Mouse (Mus musculus) monocyte, adult 5-6 weeks (primary cell): Measurements from ENCODE around the gene Ttc30a2. TPM values are rescaled to one million over a fixed set of nuclear protein-coding genes. Genes with fewer than 3 reads are reported as not detected.

Source experiments
- ATAC-seq: fragments of 153-309, 156-312 bp; replicated peaks from 2 replicates; pipeline ENCODE4 v1.8.0; 2017; ENCODE audit warnings: mild to moderate bottlenecking; ENCODE audit not compliant: low TSS enrichment, insufficient number of reproducible peaks, severe bottlenecking, poor library complexity, low FRiP score
- total RNA-seq: library from RNA; stranded (forward); fragments of 200-1000, 200-491, 200-594 nt; gene quantifications from 3 replicates; pipeline ENCODE4 v1.2.3, GENCODE M21; 2017

Gene Ttc30a2
- total RNA-seq, result 0.29 to 0.64 TPM in 2 of 3 replicates, not detected in the other

DNA sequence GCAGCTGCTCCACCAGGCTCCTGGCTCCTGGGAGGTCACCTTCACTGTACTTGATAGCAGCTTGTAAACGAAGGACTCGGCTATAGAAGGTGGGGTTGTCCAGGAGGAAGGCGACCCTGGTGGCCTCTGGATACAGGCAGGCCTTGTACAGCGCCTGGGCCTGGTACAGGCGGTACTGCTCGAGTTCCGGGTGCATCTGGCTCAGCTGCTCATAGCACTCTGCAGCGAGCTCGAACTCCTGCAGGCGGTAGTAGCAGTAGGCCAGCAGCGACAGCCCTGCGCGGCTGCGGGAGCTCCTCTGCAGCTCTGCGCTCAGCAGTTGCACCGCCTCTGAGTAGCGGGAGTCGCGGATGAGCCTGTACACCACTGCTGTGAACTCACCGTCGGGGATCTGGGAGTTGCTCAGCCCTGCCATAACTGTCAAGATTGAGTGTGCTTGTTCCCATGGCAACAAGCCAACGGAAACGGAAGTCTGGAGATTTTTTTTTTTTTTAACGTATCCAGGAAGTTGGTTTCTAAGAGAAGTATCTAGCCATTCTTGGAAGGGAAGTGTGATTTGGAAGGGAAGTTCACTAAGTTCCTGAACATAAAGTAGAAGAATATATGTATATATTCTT is at the start of gene Ttc30a2:
Gene Ttc30a2 (minus strand): TSS at position 419 of the 617 bp plus-strand sequence.
- peak; percentile 32; the same call in 1 of the 2 replicates for ATAC-seq

DNA sequence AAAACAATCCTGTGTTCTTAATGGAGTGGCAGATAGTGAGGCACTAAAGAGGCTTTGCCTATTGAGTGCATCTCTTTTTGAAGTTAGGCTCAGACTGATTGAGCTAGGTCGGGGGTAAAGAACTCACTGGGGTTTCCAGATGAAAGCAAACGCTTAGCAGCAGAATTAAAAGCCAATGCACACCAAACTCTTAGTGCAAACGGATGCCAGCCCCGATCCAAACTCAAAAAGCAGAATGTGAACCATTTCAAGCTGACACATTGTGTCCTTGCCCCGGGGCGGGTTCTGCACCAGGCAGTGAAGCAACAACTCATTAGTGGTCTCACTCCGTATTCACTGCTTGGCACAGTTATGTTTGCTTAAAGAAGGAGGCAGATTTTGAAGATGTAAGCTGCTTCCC is 38.9 kb upstream of the Ttc30a2 start:
- ATAC-seq, result no peak

DNA sequence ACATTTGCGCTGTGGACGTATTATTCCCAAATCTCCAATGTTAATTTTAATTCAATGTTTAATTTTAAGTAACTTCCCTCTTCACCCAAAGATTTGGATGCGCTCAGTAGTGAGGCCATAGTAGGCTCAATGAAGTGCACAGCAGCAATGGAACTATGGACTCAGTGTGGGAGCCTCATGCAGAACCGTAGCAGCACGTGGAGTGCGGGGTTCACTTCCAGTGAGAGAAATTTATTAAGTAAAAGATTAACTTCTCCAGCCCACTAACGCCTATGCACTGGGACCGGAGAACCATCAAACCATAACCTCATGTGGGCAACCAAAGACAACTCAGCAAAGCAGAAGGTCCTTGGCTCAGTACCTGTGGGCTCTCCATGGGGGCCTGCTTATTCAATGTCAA is 38.2 kb upstream of the Ttc30a2 start:
- no peak for ATAC-seq

DNA sequence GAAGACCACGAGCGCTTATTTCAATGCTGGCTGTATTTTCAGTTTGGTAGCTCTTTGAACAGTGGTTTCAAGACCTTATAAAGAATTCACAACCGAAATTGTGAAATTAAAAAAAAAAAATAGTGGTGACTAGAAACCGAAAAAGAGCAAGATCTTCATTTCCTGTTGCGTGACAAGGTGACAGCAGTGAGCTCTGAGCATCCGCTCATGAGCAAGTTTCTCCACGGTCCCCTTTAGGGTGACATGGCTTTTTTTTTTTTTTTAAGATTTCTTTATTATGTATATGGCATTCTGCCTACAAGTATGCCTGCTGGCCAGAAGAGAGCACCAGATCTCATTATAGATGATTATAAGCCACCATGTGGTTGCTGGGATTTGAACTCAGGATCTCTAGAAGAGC is 37.5 kb upstream of the Ttc30a2 start:
- no peak for ATAC-seq

DNA sequence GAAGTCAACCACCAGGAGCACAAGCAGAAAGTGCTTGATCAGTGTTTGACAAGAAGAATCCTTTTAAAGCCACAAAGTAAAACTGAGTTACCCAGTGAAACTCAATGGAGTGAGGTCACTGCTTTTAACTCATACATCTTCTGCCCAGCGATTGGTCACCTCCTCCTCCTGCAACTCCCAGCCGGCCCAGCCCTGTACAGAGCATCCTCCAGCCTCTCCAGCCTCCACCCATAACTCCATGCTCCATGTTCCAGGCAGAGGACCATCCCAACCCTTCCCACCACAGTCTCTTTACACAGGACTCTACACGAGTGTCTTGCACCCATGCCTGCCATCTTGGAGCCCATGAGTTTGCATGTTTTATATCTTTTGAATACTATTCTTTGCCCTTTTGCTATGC is 36.7 kb upstream of the Ttc30a2 start:
- no peak for ATAC-seq

DNA sequence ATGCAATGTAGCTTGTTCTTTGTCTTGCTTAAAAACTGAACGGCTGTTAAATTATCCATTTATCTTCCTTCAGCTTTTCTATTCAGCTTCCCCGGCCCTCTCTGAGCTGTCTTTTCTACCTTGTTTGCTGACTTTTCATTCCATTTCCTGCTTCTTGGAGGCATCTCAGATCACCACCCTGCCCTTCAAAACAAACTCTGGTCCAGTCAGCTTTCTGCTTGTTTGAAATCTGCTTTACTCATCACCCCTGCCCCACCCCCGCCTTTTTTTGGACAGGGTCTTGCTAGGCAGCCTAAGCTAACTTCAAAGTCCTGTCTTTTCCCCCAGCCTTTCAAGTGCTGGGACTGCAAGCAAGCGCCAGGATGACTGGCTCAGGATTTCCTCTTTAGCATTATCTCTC is 28.2 kb upstream of the Ttc30a2 start:
- no peak for ATAC-seq

DNA sequence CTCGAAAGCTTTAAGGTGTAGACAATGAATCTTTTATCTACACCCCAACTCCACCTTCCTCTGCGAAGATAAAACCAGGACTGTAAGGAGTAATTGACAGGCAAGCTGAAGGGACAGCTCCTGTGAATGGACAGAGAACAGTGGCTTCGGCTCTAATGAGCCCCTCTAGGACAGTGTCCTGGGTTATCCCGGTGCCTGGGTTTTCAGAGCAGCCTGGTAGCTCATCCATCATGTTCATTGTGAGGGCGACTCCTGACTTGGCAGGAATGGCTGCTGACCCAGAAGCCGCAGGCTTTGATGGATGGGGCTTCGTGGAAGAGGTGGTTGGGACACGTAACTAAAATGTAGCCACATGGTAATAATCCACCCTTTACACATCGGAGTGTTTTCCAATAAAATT is 24.9 kb upstream of the Ttc30a2 start:
- ATAC-seq, result no peak

DNA sequence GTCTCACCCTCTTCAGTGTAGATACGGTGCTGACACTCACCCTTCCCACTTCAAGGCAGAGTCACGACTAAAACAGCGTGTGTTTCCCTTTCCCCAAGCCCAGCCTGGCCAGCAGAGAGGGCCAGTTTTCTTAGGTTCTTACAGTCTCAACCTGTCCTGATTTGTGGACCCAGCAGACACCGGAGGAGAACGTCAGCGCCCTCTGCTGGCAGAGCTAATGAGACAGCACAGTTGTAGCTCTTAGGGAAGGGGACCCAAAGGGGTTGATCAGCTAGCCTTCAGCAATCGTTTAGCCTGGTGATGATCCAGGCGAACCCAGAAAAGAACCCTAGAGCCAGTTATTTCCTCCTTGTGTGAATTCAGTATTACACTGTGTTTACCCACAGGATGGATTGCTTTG is 23.4 kb upstream of the Ttc30a2 start:
- 0 out of 2 replicates have a peak, but pooled peaks have one; percentile 61 for ATAC-seq

DNA sequence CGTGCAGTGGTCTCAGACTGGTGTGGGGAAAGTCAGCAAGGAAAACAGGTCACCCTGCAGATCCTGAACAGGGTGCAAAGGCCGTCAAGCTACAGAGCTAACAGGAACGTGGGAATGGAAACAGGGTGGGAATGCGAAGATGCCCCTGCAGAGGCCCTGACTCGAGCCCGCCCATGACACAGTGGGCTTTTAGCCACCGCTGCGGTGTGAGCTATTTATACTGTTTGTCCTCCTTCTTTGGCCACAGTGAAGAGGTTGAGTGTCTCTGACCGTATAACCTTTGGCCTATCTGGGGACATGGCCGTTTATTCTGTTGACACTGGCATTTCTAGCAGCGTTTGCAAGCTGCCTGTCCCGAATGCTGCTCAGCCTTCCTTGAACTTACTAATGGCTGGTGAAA is 21.7 kb upstream of the Ttc30a2 start:
- ATAC-seq, result no peak

DNA sequence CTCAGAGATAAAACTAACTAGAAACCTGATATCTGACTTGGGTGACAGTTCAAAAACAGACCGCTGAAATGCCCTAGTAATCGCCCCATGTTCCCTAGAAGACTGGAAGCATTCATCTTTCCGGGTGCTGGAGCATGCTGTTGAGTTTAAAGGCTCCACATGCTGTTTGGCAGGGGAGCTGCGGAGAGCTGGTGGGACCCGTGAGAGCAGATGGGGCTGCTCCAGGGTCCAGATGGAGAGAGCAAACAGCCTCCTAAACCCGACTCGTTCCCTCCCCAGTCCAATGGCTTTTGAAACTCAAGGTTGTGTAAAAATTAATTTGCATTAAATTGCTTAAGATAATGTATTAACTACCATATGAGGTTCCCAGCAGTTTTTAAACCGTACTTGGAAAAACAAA is 20.7 kb upstream of the Ttc30a2 start:
- no peak for ATAC-seq

DNA sequence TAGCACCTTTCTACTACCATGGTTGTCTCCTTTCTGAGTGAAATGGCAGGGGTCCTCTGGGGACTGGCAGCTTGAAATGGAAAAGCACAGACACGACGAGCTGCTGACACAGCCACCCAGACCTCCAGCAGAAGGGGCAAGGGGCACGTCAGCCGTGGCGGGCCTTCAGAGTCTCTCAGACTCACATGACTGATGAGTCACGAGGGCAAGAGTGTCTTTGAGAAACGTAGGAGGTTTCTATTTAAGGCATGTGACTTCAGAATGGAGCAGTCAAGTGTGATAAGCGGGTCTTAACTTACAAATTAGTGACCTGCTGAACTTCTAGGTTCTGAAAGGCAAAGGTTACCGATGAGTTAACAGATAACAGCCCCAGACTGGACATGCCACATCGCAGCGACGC is 19.8 kb upstream of the Ttc30a2 start:
- ATAC-seq, result no peak

DNA sequence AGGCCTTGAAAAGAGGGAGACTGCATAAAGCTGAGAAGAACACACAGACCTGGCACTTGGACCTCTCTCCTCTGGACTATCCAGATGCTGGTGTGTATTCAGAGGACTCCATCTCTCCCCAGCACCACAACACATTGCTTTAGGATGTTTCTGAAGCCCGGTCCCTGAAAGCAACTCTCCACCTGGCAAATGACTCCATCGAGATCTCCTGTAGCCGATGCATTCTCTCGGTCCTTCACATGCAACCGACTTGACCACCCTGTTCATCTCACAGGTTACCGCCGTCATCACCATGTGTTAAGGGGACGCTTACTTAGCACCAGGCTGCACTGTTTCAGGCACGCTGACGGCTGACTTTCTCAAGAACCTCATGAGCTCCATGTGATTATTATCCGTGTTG is 16.9 kb upstream of the Ttc30a2 start:
- ATAC-seq, result no peak

DNA sequence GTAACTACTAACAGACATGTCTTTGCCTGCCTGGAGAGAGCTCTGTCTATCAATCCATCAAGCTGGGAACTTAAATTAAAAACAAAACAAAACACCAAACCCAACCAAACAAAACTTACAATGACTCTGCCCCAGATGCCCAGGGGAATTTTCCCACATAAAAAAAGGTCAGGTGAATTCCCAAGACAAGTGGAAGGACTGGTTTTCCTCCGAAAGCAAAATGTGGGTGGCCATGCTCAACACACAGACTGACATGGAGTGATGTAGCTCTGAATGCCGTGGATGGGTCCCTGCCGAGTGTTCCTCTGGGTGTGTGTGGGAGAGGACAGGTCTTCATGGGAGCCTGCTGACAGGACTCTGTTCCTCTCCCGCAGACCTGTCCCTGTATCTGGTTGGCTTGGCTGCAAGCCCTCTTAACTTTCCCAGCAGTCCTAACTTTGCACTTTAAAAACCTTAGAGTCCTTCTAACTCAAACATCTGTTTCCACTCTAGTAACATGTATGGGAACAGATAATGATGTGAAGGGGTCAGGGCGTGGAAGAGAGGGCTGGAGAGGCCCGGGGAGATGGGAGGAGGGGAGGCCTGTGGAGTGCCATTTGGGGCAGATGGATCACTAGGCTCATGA is 13.7 kb upstream of the Ttc30a2 start:
- ATAC-seq, result no peak

DNA sequence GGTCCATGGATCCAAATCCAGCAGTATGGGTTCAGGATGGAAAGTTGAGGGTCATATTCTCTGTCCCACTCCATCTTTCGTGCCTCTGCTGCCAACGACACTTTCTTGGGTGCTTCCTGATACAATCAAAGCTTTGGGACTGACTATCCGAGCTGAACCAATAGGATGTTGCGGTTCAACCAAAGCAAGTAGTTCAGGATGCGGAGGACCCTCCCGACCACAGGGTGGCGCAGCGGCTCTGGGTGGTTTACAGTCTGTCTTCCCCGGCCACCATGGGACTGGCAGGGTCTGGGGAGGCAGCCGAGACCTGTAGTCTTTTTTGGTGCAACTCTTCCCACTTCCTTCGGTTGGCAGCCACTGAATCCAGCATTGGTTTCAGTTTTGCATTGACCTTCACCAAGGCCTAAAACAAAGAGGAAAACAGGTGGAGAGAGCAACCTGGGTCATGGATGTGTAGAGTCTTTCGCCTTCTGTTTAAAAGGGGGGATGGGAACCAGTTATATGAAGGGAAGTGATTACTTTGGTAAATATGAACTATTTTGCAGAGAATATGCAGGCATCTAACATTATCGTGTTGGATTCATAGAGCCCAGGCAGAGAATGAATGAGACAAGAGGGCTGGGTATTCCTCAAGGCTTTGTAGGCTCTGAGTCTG is 13.0 kb upstream of the Ttc30a2 start:
- peak; percentile 76 for ATAC-seq

DNA sequence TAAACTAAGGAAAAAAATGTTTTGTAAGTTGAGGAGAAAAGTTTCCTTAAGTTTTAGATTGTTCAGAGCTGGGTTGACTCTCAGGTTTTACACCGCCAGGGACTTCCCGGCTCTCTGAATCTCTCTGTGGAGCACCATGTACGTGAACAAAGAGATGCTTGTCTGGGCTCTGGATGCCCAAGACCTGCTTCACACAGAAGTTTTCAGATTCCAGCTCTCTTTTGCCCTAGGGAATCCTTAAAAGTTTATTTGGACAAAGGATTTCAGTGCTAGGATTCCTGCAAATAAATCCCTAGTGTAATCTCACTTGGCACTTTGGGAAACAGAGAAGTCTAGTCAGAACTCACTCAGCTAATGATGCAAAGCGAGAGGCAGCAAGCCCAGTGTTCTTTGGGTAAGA is 11.7 kb upstream of the Ttc30a2 start:
- no peak for ATAC-seq

DNA sequence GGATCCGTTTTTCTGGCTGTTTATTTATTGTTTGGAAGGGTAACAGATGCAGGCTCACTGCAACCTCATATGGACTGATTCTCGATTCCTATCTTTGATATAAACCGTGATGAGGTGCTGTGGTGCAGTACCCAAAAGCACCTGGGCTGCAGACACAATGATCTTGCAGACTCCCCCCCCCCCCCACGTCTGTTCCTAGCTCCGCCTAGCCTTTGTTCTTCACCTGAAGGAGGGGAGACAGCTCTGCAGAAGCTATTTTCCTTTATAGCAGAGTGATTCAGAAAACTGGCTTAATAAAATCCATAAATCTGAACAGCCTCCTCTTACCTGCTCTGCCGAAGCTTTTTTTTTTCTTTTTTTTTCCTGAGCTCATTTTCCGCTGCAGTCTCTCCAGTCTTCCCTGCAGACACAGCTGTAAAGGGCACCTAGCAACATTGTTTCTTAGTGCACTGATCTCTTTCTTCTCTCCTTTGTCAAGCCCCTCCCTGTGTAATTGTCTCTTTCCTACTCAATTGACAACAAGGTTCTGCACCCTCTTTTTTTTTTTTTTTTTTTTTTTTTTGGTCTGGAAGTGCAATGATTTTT is 10.9 kb upstream of the Ttc30a2 start:
- ATAC-seq, result no peak

DNA sequence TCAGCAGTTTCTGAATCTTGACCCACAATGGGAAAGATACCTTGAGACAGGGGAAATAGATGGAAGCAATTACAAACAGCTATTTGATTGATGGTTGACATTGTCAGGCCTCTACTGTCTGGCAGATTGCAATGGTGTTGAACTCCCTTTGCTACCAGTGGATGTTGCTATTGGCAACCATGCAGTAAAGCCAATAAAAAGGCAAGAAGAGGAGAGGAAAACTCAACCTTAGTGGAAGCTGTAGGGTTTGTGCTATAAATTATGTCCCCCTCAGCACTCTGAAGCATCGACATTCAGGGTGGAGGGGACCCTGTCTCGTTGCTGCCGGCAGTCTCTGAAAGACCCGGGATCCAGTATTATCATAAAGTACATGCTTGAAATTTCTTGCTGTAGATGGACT is 10.4 kb upstream of the Ttc30a2 start:
- no peak for ATAC-seq

DNA sequence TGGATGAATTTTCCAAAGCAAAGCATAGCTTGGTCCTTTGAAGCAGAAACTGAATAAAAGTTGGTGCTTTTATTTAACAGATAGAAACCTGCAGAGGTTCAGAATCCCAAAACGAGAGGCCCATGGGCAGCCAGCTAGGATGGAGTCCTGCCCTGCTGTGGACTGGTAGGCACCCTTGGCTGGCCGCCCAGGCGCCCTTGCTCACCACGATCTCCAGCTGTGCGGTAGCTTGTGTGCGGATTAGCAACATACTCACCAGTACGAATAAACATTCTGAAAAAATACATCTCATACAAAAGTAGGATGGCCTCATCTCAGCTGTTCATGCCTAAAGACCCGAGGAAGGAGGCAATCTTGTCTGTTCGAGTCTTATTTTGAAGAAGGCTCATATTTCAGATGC is 9.8 kb upstream of the Ttc30a2 start:
- ATAC-seq, result no peak

DNA sequence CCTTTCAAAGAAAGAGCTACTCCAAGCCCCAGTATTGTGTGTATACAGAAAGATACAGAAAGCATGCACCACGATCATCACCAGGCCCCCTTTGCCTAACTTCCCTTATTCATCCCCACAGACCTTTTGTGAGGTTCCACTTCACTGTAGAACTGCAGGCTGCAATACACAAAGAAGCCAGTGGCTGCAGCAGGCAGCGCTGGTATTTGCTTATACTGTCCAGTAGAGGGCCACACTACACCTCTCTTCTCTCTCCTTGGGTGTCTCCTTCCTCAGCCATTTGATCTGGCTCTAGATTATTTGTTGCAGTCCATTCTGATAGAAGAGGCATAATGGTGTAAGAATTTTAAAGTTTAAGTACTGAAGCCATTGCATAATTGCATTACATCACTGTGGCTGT is 7.2 kb upstream of the Ttc30a2 start:
- ATAC-seq, result peak; percentile 78

DNA sequence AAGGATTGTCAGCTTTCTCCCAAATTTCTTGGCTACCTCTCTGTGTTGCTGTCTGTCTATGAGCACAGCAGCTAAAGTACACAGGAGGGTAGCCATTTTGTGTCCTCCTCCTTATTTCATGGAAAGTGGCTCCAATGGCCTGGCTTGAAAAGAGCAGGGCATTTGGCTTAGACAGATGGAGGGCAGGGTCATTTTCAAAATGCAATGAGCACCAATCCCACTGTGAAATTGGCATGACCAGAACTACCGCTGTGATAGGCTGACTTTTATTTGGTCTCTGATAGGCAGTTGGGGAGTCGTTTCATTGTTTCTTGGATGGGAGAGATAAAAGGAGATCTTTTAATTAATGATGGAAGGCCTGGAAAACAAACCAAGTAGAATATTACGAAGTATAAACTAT is 5.9 kb upstream of the Ttc30a2 start:
- no peak for ATAC-seq
